Mouse (Mus musculus): ENCODE data around the gene Znhit2.
"Not testable (repeated sequence)": the region's sequence is repeated elsewhere in the genome, so short reads cannot be mapped to it uniquely, and the experiment has no call there.

The Znhit2 gene

GRCm38 (mm10) chr19:6061021-6061533 is at the start of gene Znhit2:
TSS of gene Znhit2 (plus strand) at chr19:6061192.
- DNase-seq (ENCODE audit: extremely low read depth, low read depth, low spot score): no peak

GRCm38 (mm10) chr19:6013691-6014090 is 47.3 kb upstream of the Znhit2 start:
- no peak for DNase-seq (ENCODE audit: extremely low read depth, low read depth, low spot score)

- DNase-seq (ENCODE audit: extremely low read depth, low read depth, low spot score): no peak
Observed at GRCm38 (mm10) chr19:6014991-6015510, 45.9 kb upstream of the Znhit2 start.

- no peak for DNase-seq (ENCODE audit: extremely low read depth, low read depth, low spot score)
Observed at GRCm38 (mm10) chr19:6015511-6016315, 45.3 kb upstream of the Znhit2 start, which contains the start of gene Capn1. TSS of gene Capn1 (minus strand) at chr19:6015897.

- no peak for DNase-seq (ENCODE audit: extremely low read depth, low read depth, low spot score)
Observed at GRCm38 (mm10) chr19:6016532-6016931, 44.5 kb upstream of the Znhit2 start.

GRCm38 (mm10) chr19:6018142-6019089 is 42.6 kb upstream of the Znhit2 start:
- no peak for DNase-seq (ENCODE audit: extremely low read depth, low read depth, low spot score)

GRCm38 (mm10) chr19:6020276-6020675 is 40.7 kb upstream of the Znhit2 start:
- no peak for DNase-seq (ENCODE audit: extremely low read depth, low read depth, low spot score)

- no peak for DNase-seq (ENCODE audit: extremely low read depth, low read depth, low spot score)
Observed at GRCm38 (mm10) chr19:6023059-6023458, 37.9 kb upstream of the Znhit2 start.

- no peak for DNase-seq (ENCODE audit: extremely low read depth, low read depth, low spot score)
Observed at GRCm38 (mm10) chr19:6023930-6024329, 37.1 kb upstream of the Znhit2 start.

- no peak for DNase-seq (ENCODE audit: extremely low read depth, low read depth, low spot score)
Observed at GRCm38 (mm10) chr19:6028991-6029390, 32.0 kb upstream of the Znhit2 start.

GRCm38 (mm10) chr19:6029426-6029825 is 31.6 kb upstream of the Znhit2 start:
- no peak for DNase-seq (ENCODE audit: extremely low read depth, low read depth, low spot score)

GRCm38 (mm10) chr19:6030520-6031280 is 30.3 kb upstream of the Znhit2 start:
- no peak for DNase-seq (ENCODE audit: extremely low read depth, low read depth, low spot score)

GRCm38 (mm10) chr19:6035966-6036585 is 24.9 kb upstream of the Znhit2 start:
- no peak for DNase-seq (ENCODE audit: extremely low read depth, low read depth, low spot score)

GRCm38 (mm10) chr19:6037695-6038094 is 23.3 kb upstream of the Znhit2 start:
- DNase-seq (ENCODE audit: extremely low read depth, low read depth, low spot score): no peak

- no peak for DNase-seq (ENCODE audit: extremely low read depth, low read depth, low spot score)
Observed at GRCm38 (mm10) chr19:6038326-6038725, 22.7 kb upstream of the Znhit2 start.

GRCm38 (mm10) chr19:6040002-6040401 is 21.0 kb upstream of the Znhit2 start:
- DNase-seq (ENCODE audit: extremely low read depth, low read depth, low spot score): no peak

GRCm38 (mm10) chr19:6042293-6042692 is 18.7 kb upstream of the Znhit2 start:
- DNase-seq (ENCODE audit: extremely low read depth, low read depth, low spot score): no peak

GRCm38 (mm10) chr19:6044102-6044501 is 16.9 kb upstream of the Znhit2 start:
- not testable (repeated sequence) for DNase-seq (ENCODE audit: extremely low read depth, low read depth, low spot score)

- no peak for DNase-seq (ENCODE audit: extremely low read depth, low read depth, low spot score)
Observed at GRCm38 (mm10) chr19:6045366-6046293, 15.4 kb upstream of the Znhit2 start.

All from fat pad, adult 2 months (tissue).